Mouse (Mus musculus): ENCODE results near the gene Slc38a6. TPM values are rescaled to one million over a fixed set of nuclear protein-coding genes. Genes with fewer than 3 reads are reported as not detected.
A peak's percentile ranks its signal among the peaks of the same experiment; 100 is the strongest.

Gene Slc38a6
- polyA plus RNA-seq, 1 experiment from 2014 or later: 15.3 TPM

DNA sequence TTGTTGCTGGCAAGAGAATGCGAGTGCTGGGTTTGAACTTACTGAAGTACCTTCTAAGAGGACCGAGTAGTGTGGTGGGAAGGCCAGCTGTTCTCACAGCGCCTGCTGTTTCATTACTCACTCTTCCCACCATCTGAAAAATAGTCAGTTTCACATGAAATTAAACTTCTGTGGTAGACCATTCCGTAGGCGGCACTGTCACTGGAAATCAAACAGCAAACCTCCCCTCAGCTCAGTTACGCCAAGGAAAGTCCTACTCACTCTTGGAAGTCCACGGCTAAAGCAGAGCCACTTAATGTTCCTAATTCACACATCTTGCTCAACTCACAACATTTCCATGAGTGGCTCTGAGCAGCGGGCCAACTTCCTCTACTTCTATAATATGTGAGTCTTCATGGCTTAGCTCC is 37.6 kb downstream of the Slc38a6 start:
- no peaks in the 10 kb centered on the region; the same call in 1 of the 2 replicates for H3K36me3 ChIP-seq
- no peak overlapping the region for H3K4me3 ChIP-seq (replicated peaks)
- H3K9ac ChIP-seq (replicated peaks): no peak overlapping the region
- no peak for ATAC-seq (ENCODE audit: insufficient number of reproducible peaks, insufficient read depth, low FRiP score, low TSS enrichment, low read depth)
- H3K9me3 ChIP-seq: no peaks in the 10 kb centered on the region
- H3K4me1 ChIP-seq (replicated peaks): peaks cover 32% of the 10 kb centered on the region
- 89% methylated on average over 8 of the region's 8 CpGs for WGBS
- no peak overlapping the region for H3K4me2 ChIP-seq
- H3K27ac ChIP-seq: no peak overlapping the region
- H3K27me3 ChIP-seq: no peaks in the 10 kb centered on the region

- no peaks in the 10 kb centered on the region for H3K9me3 ChIP-seq
- ATAC-seq (ENCODE audit: insufficient number of reproducible peaks, insufficient read depth, low FRiP score, low TSS enrichment, low read depth): no peak
- H3K4me2 ChIP-seq: no peak overlapping the region
- no peaks in the 10 kb centered on the region; the same call in 1 of the 2 replicates for H3K36me3 ChIP-seq
- WGBS: 78% methylated on average over 1 of the region's 1 CpGs
- H3K27ac ChIP-seq: no peak overlapping the region
- H3K4me1 ChIP-seq (replicated peaks): peaks cover 32% of the 10 kb centered on the region
- no peak overlapping the region for H3K9ac ChIP-seq (replicated peaks)
- H3K4me3 ChIP-seq (replicated peaks): no peak overlapping the region
- H3K27me3 ChIP-seq: no peaks in the 10 kb centered on the region
Observed at GRCm38 (mm10) chr12:73324742-73325141, 38.2 kb downstream of the Slc38a6 start.

DNA sequence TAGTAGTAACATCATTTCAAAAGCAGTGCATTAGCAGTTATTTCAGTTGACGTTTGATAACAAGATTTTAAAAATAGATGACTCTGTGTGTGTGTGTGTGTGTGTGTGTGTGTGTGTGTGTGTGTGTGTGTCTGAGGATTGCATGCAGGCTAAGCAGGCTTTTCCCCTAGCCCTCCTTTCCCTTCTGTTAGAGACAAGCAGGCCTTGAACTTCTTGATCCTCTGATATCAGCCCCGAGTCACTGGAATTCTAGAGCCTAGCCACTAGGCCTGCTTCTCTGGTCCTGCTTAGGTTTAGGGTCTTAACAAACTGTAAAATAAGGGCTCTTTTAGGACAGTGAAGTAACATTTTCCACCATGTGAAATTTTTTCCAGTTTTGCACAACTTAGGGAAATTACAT is 38.6 kb downstream of the Slc38a6 start:
- Histone ChIP-seq H3K4me2 (no peak overlapping the region), H3K27ac (no peak overlapping the region), H3K4me1 (replicated peaks) (peaks cover 32% of the 10 kb centered on the region), H3K4me3 (replicated peaks) (no peak overlapping the region), H3K36me3 (no peaks in the 10 kb centered on the region; the same call in 1 of the 2 replicates), H3K9ac (replicated peaks) (no peak overlapping the region), H3K27me3 (0 out of 2 replicates have a peak, but pooled peaks cover 3% of the 10 kb centered on the region), H3K9me3 (no peaks in the 10 kb centered on the region)
- ATAC-seq (ENCODE audit: insufficient number of reproducible peaks, insufficient read depth, low FRiP score, low TSS enrichment, low read depth): no peak
- 85% methylated on average over 2 of the region's 2 CpGs for WGBS

GRCm38 (mm10) chr12:73325617-73326016 is 39.0 kb downstream of the Slc38a6 start:
- Histone ChIP-seq H3K9ac (replicated peaks) (no peak overlapping the region), H3K4me2 (no peak overlapping the region), H3K4me3 (replicated peaks) (no peak overlapping the region), H3K9me3 (no peaks in the 10 kb centered on the region), H3K4me1 (replicated peaks) (peaks cover 32% of the 10 kb centered on the region), H3K27me3 (0 out of 2 replicates have a peak, but pooled peaks cover 3% of the 10 kb centered on the region), H3K36me3 (no peaks in the 10 kb centered on the region; the same call in 1 of the 2 replicates), H3K27ac (no peak overlapping the region)
- 66% methylated on average over 4 of the region's 4 CpGs for WGBS
- ATAC-seq (ENCODE audit: insufficient number of reproducible peaks, insufficient read depth, low FRiP score, low TSS enrichment, low read depth): no peak

DNA sequence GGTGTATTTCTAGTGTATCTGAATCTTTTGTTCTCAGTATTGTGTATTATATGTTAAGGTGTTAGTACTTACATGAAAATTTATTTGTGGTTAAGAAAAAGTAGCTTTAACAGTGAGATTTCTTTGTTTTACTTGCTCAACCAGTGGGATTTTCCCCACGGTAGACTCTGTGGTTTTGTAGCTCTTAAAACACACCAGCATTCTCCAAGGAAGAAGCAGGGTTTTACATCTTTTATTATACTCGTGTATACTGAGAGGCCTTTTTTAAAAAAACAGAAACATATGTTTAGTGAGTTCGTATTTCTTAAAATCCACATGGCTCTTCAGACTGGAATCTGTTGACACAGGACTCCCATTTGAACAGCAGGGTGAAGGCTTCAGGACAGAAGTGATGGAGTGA is 40.8 kb downstream of the Slc38a6 start:
- no peak overlapping the region for H3K4me2 ChIP-seq
- 20% methylated on average over 3 of the region's 3 CpGs for WGBS
- H3K27ac ChIP-seq: peak overlapping the region; percentile 31; the same call in 1 of the 2 replicates
- H3K4me3 ChIP-seq (replicated peaks): no peak overlapping the region
- no peaks in the 10 kb centered on the region for H3K9me3 ChIP-seq
- no peak overlapping the region for H3K9ac ChIP-seq (replicated peaks)
- H3K36me3 ChIP-seq: no peaks in the 10 kb centered on the region
- peaks cover 34% of the 10 kb centered on the region for H3K4me1 ChIP-seq (replicated peaks)
- H3K27me3 ChIP-seq: 0 out of 2 replicates have a peak, but pooled peaks cover 3% of the 10 kb centered on the region
- no peak for ATAC-seq (ENCODE audit: insufficient number of reproducible peaks, insufficient read depth, low FRiP score, low TSS enrichment, low read depth)

DNA sequence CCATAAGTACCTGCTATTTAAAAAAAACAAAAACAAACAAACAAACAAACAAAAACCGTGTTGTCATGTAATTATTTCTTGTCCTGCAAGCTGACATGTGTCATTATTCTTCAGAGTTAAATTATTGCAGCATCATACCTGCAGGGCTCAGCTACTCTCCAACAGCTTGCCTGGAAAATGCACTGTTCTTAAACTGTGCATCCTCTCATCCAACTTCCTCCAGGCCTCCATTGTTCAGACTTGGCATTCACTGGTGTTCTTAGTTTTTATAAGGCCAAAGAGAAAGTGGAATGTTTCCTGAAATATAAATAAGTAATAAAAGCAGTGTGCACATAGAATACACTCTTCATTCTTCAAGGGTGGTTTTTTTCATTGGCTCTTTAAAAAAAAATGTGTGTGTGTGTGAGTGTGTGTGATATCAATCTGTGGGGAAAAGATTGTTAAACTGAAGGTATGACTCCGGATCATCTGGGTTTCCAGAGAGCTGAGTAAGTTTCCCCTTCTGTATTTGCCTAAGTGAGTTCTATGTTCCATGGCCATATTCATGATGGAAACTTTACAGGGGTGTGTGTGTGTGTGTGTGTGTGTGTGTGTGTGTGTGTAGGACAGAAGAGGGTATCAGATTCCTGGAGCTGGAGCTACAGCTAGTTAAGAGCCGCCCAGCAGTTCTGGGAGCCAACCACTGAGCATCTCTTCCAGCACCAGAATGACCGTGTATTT is 42.0 kb downstream of the Slc38a6 start:
- no peak for ATAC-seq (ENCODE audit: insufficient number of reproducible peaks, insufficient read depth, low FRiP score, low TSS enrichment, low read depth)
- H3K4me3 ChIP-seq (replicated peaks): no peak overlapping the region
- 0 out of 2 replicates have a peak, but pooled peaks cover 3% of the 10 kb centered on the region for H3K27me3 ChIP-seq
- H3K4me1 ChIP-seq (replicated peaks): peaks cover 37% of the 10 kb centered on the region
- no peak overlapping the region for H3K27ac ChIP-seq
- no peak overlapping the region for H3K9ac ChIP-seq (replicated peaks)
- H3K36me3 ChIP-seq: no peaks in the 10 kb centered on the region
- no peaks in the 10 kb centered on the region for H3K9me3 ChIP-seq
- WGBS: 70% methylated on average over 4 of the region's 4 CpGs
- H3K4me2 ChIP-seq: no peak overlapping the region

DNA sequence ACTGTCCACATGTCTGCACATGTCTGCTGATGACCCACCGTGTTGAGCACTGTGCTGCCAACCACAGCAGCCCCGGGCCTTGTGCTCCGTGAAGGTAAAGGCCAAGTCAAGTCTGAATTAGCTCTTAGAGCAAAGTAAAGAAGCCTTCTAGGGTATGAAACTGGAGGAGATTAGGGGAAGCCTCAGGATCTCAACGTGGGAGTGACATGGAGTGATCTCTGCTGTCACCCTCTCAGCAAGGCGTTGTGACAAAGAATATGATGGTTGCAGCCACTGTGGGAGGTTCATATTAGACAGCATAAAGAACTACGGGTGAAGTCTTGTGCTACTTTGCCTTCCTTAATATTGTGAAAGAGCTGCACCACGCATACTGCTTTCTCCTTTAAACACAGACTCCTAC is 43.7 kb downstream of the Slc38a6 start:
- Histone ChIP-seq H3K27me3 (0 out of 2 replicates have a peak, but pooled peaks cover 3% of the 10 kb centered on the region), H3K9me3 (no peaks in the 10 kb centered on the region), H3K27ac (no peak overlapping the region), H3K4me2 (no peak overlapping the region), H3K4me1 (replicated peaks) (peaks cover 47% of the 10 kb centered on the region), H3K4me3 (replicated peaks) (no peak overlapping the region), H3K9ac (replicated peaks) (no peak overlapping the region), H3K36me3 (no peaks in the 10 kb centered on the region)
- ATAC-seq (ENCODE audit: insufficient number of reproducible peaks, insufficient read depth, low FRiP score, low TSS enrichment, low read depth): no peak
- WGBS: 81% methylated on average over 7 of the region's 7 CpGs

- Histone ChIP-seq H3K4me2 (no peak overlapping the region), H3K4me3 (replicated peaks) (no peak overlapping the region), H3K9ac (replicated peaks) (no peak overlapping the region), H3K36me3 (no peaks in the 10 kb centered on the region), H3K27ac (no peak overlapping the region), H3K4me1 (replicated peaks) (peaks cover 47% of the 10 kb centered on the region), H3K27me3 (0 out of 2 replicates have a peak, but pooled peaks cover 3% of the 10 kb centered on the region), H3K9me3 (no peaks in the 10 kb centered on the region)
- WGBS: 23% methylated on average over 4 of the region's 4 CpGs
- no peak for ATAC-seq (ENCODE audit: insufficient number of reproducible peaks, insufficient read depth, low FRiP score, low TSS enrichment, low read depth)
Observed at GRCm38 (mm10) chr12:73332701-73333100, 46.1 kb downstream of the Slc38a6 start.

DNA sequence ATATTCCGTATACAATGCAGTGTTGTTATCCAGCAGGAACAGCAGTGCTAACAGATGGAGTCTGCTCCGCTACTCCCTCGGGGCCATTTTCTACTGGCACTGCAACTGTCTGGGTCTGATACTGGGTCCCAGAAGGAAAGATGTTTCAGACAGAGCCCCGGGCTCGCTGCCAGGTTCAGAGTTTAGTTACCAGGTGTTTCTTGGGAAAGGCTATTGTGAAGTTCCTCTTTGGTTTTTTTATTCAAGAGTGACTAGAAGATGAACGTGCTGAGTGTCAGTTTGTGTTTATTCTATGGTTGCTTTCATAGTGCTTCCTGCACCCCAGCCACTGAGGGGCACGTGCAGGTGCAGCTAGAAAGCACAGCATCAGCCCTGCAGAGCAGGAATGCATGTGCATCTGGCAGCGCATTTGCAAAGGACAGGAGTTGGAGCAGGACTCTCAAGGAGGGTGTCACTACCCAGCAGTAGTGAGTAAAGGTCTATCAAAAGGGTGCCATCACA is 47.5 kb downstream of the Slc38a6 start:
- H3K9ac ChIP-seq (replicated peaks): no peak overlapping the region
- no peaks in the 10 kb centered on the region for H3K36me3 ChIP-seq
- H3K4me2 ChIP-seq: no peak overlapping the region
- H3K4me1 ChIP-seq (replicated peaks): peaks cover 36% of the 10 kb centered on the region
- H3K9me3 ChIP-seq: no peaks in the 10 kb centered on the region
- 0 out of 2 replicates have a peak, but pooled peaks cover 3% of the 10 kb centered on the region for H3K27me3 ChIP-seq
- no peak overlapping the region for H3K4me3 ChIP-seq (replicated peaks)
- ATAC-seq (ENCODE audit: insufficient number of reproducible peaks, insufficient read depth, low FRiP score, low TSS enrichment, low read depth): no peak
- 57% methylated on average over 8 of the region's 8 CpGs for WGBS
- H3K27ac ChIP-seq: peak overlapping the region; percentile 30; the same call in 1 of the 2 replicates

DNA sequence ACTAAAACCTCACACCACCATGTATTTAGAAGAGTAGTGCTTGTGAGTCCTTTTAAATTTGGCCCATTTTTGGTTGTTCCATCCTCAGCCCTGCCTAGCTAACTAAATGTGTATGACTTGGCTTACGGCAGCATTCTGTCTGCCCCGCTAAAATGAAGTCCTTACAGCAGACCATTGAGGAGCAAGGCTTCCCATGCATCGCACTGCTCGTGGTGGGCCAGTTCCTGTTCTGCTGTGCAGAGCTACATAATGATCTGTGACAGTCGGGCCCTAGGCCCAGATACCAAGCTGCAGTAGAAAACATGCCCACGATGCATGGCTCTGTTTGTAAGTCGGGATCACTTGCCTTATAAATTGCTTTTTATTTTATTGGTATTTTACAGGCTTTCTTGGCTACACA is 50.5 kb downstream of the Slc38a6 start:
- 55% methylated on average over 7 of the region's 7 CpGs for WGBS
- no peaks in the 10 kb centered on the region for H3K27me3 ChIP-seq
- H3K4me3 ChIP-seq (replicated peaks): no peak overlapping the region
- no peak overlapping the region for H3K27ac ChIP-seq
- H3K4me2 ChIP-seq: no peak overlapping the region
- no peak for ATAC-seq (ENCODE audit: insufficient number of reproducible peaks, insufficient read depth, low FRiP score, low TSS enrichment, low read depth)
- no peaks in the 10 kb centered on the region for H3K9me3 ChIP-seq
- no peaks in the 10 kb centered on the region for H3K36me3 ChIP-seq
- H3K4me1 ChIP-seq (replicated peaks): peaks cover 58% of the 10 kb centered on the region
- no peak overlapping the region for H3K9ac ChIP-seq (replicated peaks)

GRCm38 (mm10) chr12:73340642-73341293 is 54.2 kb downstream of the Slc38a6 start:
- Histone ChIP-seq H3K4me3 (replicated peaks) (no peak overlapping the region), H3K9ac (replicated peaks) (no peak overlapping the region)
- 14% methylated on average over 8 of the region's 8 CpGs for WGBS

More at GRCm38 (mm10) chr12:73340642-73341293, 54.2 kb downstream of the Slc38a6 start:
- Histone ChIP-seq H3K4me2 (no peak overlapping the region), H3K9me3 (no peaks in the 10 kb centered on the region), H3K27me3 (peaks cover 8% of the 10 kb centered on the region; the same call in 1 of the 2 replicates), H3K4me1 (replicated peaks) (peaks cover 48% of the 10 kb centered on the region), H3K36me3 (peaks cover 13% of the 10 kb centered on the region), H3K27ac (peak overlapping the region; percentile 77)
- ATAC-seq (ENCODE audit: insufficient number of reproducible peaks, insufficient read depth, low FRiP score, low TSS enrichment, low read depth): no peak

Measured in limb, embryonic 12.5 days (tissue).